Mouse (Mus musculus): ENCODE data around the gene Hs3st4. TPM values are rescaled to one million over a fixed set of nuclear protein-coding genes. Genes with fewer than 3 reads are reported as not detected.

Hs3st4 gene
- not detected in 2 replicates for polyA plus RNA-seq (2015; fragmentation: Nextera tagmentation; extraction: Ambion mirVana)

GRCm38 (mm10) chr7:123982461-123983038 lies at the start of gene Hs3st4:
Hs3st4 (plus strand) TSS chr7:123982869.
- H3K9ac ChIP-seq (ENCODE audit: low read depth, low read length), result no peak within 1 kb of the TSS

DNA sequence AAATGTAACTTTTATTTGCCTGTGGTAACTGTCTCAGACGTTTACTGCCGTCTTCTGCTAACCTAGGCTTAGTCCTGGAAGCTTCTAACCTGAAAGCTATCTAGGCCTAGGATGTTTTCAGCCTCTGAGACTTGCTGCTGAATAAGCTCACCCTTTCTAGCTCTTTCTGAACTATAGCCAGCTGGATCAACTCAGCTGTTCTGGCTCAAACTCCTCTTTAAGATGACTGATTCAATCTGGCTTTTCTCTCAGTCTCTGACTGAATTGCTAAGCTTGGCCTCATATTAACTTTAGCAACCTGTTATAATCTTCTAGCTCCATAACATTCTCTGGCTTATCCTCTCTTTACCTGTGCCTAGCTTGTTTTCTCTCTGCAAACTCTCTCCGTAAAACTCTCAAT lies 35.8 kb upstream of the Hs3st4 start:
- H3K4me3 ChIP-seq (ENCODE audit: low read depth, low read length), result no peak overlapping the region
- no peaks in the 10 kb centered on the region for H3K4me1 ChIP-seq (replicated peaks; ENCODE audit: control insufficient read depth, insufficient read depth, low read length)
- H3K27ac ChIP-seq (ENCODE audit: low read depth, low read length), result no peak overlapping the region
- no peak for ATAC-seq
- no peaks in the 10 kb centered on the region for H3K9me3 ChIP-seq (ENCODE audit: control insufficient read depth)
- 67% methylated on average over 3 of the region's 3 CpGs for WGBS
- H3K36me3 ChIP-seq (ENCODE audit: control insufficient read depth, insufficient read depth), result no peaks in the 10 kb centered on the region
- H3K9ac ChIP-seq (ENCODE audit: low read depth, low read length), result no peak overlapping the region
- no peak overlapping the region for H3K4me2 ChIP-seq (replicated peaks; ENCODE audit: low read depth)
- H3K27me3 ChIP-seq (replicated peaks; ENCODE audit: control insufficient read depth, insufficient read depth, low read length), result no peaks in the 10 kb centered on the region
- no peak for TF ChIP-seq CTCF (IDR thresholded peaks at IDR 0.05; ENCODE audit: low read depth)

More at GRCm38 (mm10) chr7:123982461-123983038, at the start of gene Hs3st4:
- Histone ChIP-seq H3K27ac (ENCODE audit: low read depth, low read length) (no peak within 1 kb of the TSS), H3K9me3 (ENCODE audit: control insufficient read depth) (no peaks in the 10 kb centered on the region), H3K4me3 (ENCODE audit: low read depth, low read length) (peak within 1 kb of the TSS; percentile 32), H3K4me1 (replicated peaks; ENCODE audit: control insufficient read depth, insufficient read depth, low read length) (no peaks in the 10 kb centered on the region), H3K4me2 (replicated peaks; ENCODE audit: low read depth) (peak within 1 kb of the TSS; percentile 62), H3K27me3 (replicated peaks; ENCODE audit: control insufficient read depth, insufficient read depth, low read length) (peaks cover 54% of the 10 kb centered on the region), H3K36me3 (ENCODE audit: control insufficient read depth, insufficient read depth) (no peaks in the 10 kb centered on the region)
- TF ChIP-seq CTCF (IDR thresholded peaks at IDR 0.05; ENCODE audit: low read depth), result no peak
- WGBS, result under 1% methylated on average over 51 of the region's 74 CpGs
- ATAC-seq, result no peak

GRCm38 (mm10) chr7:123963021-123963420 lies 19.6 kb upstream of the Hs3st4 start:
- 83% methylated on average over 5 of the region's 5 CpGs for WGBS
- TF ChIP-seq CTCF (IDR thresholded peaks at IDR 0.05; ENCODE audit: low read depth), result no peak

DNA sequence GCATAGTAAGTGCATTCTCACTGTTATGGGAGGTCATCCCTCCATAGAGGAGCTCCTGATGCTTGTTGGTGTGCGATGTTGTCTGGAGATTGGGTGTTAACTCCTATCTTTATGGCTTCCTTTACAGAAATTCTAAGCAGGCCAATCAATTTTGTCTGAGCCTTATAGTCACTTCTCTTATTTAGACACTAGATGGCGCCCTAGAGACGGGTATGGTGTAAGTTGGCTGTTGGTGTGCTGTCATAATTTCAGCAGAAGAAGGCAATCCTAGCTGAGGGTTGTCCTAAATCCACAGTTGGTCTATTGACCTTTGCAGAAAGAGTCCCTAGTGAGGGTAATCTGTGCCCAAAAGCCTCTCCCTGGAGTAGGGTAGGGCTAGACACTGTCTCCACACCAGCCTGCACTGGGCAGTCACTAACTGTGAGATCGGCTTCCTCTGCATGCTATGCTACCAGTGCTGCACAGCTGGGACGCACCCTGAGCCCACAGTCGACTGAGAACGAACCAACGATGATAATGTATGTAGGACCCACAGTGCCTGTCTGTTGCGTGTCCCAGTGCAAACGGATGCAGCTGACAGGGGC lies 18.0 kb upstream of the Hs3st4 start:
- 50% methylated on average over 10 of the region's 10 CpGs for WGBS
- no peaks in the 10 kb centered on the region for H3K9me3 ChIP-seq (ENCODE audit: control insufficient read depth)
- TF ChIP-seq CTCF (IDR thresholded peaks at IDR 0.05; ENCODE audit: low read depth), result peak; percentile 67
- H3K36me3 ChIP-seq (ENCODE audit: control insufficient read depth, insufficient read depth), result no peaks in the 10 kb centered on the region
- no peaks in the 10 kb centered on the region for H3K27me3 ChIP-seq (replicated peaks; ENCODE audit: control insufficient read depth, insufficient read depth, low read length)
- no peak overlapping the region for H3K4me2 ChIP-seq (replicated peaks; ENCODE audit: low read depth)
- H3K9ac ChIP-seq (ENCODE audit: low read depth, low read length), result no peak overlapping the region
- no peaks in the 10 kb centered on the region for H3K4me1 ChIP-seq (replicated peaks; ENCODE audit: control insufficient read depth, insufficient read depth, low read length)
- H3K27ac ChIP-seq (ENCODE audit: low read depth, low read length), result no peak overlapping the region
- H3K4me3 ChIP-seq (ENCODE audit: low read depth, low read length), result no peak overlapping the region
- ATAC-seq, result no peak

More at GRCm38 (mm10) chr7:123963021-123963420, 19.6 kb upstream of the Hs3st4 start:
- no peaks in the 10 kb centered on the region for H3K4me1 ChIP-seq (replicated peaks; ENCODE audit: control insufficient read depth, insufficient read depth, low read length)
- no peaks in the 10 kb centered on the region for H3K36me3 ChIP-seq (ENCODE audit: control insufficient read depth, insufficient read depth)
- no peak overlapping the region for H3K4me3 ChIP-seq (ENCODE audit: low read depth, low read length)
- no peak overlapping the region for H3K9ac ChIP-seq (ENCODE audit: low read depth, low read length)
- no peak overlapping the region for H3K27ac ChIP-seq (ENCODE audit: low read depth, low read length)
- H3K4me2 ChIP-seq (replicated peaks; ENCODE audit: low read depth), result no peak overlapping the region
- no peaks in the 10 kb centered on the region for H3K9me3 ChIP-seq (ENCODE audit: control insufficient read depth)
- H3K27me3 ChIP-seq (replicated peaks; ENCODE audit: control insufficient read depth, insufficient read depth, low read length), result no peaks in the 10 kb centered on the region
- no peak for ATAC-seq

- Histone ChIP-seq H3K4me1 (replicated peaks; ENCODE audit: control insufficient read depth, insufficient read depth, low read length) (no peaks in the 10 kb centered on the region), H3K27me3 (replicated peaks; ENCODE audit: control insufficient read depth, insufficient read depth, low read length) (no peaks in the 10 kb centered on the region), H3K9ac (ENCODE audit: low read depth, low read length) (no peak overlapping the region), H3K4me3 (ENCODE audit: low read depth, low read length) (no peak overlapping the region), H3K36me3 (ENCODE audit: control insufficient read depth, insufficient read depth) (no peaks in the 10 kb centered on the region), H3K9me3 (ENCODE audit: control insufficient read depth) (no peaks in the 10 kb centered on the region), H3K4me2 (replicated peaks; ENCODE audit: low read depth) (no peak overlapping the region), H3K27ac (ENCODE audit: low read depth, low read length) (no peak overlapping the region)
- no peak for TF ChIP-seq CTCF (IDR thresholded peaks at IDR 0.05; ENCODE audit: low read depth)
- no peak for ATAC-seq
- WGBS, result 68% methylated on average over 7 of the region's 7 CpGs
Measured at GRCm38 (mm10) chr7:123965515-123965914, 17.2 kb upstream of the Hs3st4 start.

DNA sequence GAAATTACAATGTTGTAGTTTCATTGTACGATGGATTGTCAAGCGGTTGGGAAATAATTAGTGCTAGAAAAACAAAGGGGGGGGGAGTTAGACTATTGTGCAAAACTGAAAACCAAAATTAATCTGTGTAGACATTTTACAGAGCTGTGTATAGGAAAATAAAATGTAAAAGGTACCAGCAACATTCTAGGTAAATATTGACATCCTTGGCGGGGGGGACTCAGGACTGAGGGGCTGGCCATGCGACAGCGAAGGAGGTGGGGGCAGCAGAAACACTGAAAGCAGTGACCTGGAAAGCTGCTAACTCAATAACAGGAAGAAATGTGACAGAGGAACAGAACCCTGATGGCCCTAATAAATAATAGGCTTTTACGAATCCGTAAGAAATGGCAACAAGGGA lies 7.2 kb upstream of the Hs3st4 start:
- no peaks in the 10 kb centered on the region for H3K9me3 ChIP-seq (ENCODE audit: control insufficient read depth)
- H3K36me3 ChIP-seq (ENCODE audit: control insufficient read depth, insufficient read depth), result no peaks in the 10 kb centered on the region
- no peak overlapping the region for H3K9ac ChIP-seq (ENCODE audit: low read depth, low read length)
- no peak for TF ChIP-seq CTCF (IDR thresholded peaks at IDR 0.05; ENCODE audit: low read depth)
- 0 out of 2 replicates have a peak, but pooled peaks cover 1% of the 10 kb centered on the region for H3K27me3 ChIP-seq (replicated peaks; ENCODE audit: control insufficient read depth, insufficient read depth, low read length)
- ATAC-seq, result no peak
- no peak overlapping the region for H3K4me2 ChIP-seq (replicated peaks; ENCODE audit: low read depth)
- H3K4me3 ChIP-seq (ENCODE audit: low read depth, low read length), result no peak overlapping the region
- no peak overlapping the region for H3K27ac ChIP-seq (ENCODE audit: low read depth, low read length)
- no peaks in the 10 kb centered on the region for H3K4me1 ChIP-seq (replicated peaks; ENCODE audit: control insufficient read depth, insufficient read depth, low read length)
- WGBS, result 54% methylated on average over 7 of the region's 7 CpGs
